Mouse (Mus musculus): ENCODE results near the gene Acap2. TPM values are rescaled to one million over a fixed set of nuclear protein-coding genes. Genes with fewer than 3 reads are reported as not detected.
A peak's percentile ranks its signal among the peaks of the same experiment; 100 is the strongest.

Gene Acap2
- polyA plus RNA-seq, 1 experiment: 6.3 TPM

- Histone ChIP-seq H3K4me3 (no peak overlapping the region), H3K27me3 (ENCODE audit: control insufficient read depth, insufficient read depth, insufficient read length) (no peaks in the 10 kb centered on the region), H3K4me2 (ENCODE audit: low read depth) (no peak overlapping the region), H3K79me2 (ENCODE audit: control insufficient read depth, insufficient read depth) (no peaks in the 10 kb centered on the region), H3K36me3 (ENCODE audit: control insufficient read depth, insufficient read depth) (no peaks in the 10 kb centered on the region), H3ac (ENCODE audit: control insufficient read depth, insufficient read length) (no peak overlapping the region)
- TF ChIP-seq USF1 (IDR thresholded peaks at IDR 0.05; ENCODE audit: low read depth) (no peak), MYOD1 (IDR thresholded peaks at IDR 0.05; ENCODE audit: control insufficient read depth in 1 of 3, insufficient read length in 2 of 3, low read depth in 2 of 3) (no peak), TCF12 (IDR thresholded peaks at IDR 0.05; ENCODE audit: insufficient read depth, poor library complexity, severe bottlenecking) (no peak), POLR2AphosphoS2 (IDR thresholded peaks at IDR 0.05; ENCODE audit: insufficient read length, low read depth) (no peak), MYOG (IDR thresholded peaks at IDR 0.05; ENCODE audit: control insufficient read depth in 1 of 3, insufficient read depth in 1 of 3, insufficient read length in 2 of 3, low read depth in 2 of 3) (no peak), E2F4 (IDR thresholded peaks at IDR 0.05; ENCODE audit: insufficient read depth) (no peak), POLR2A (IDR thresholded peaks at IDR 0.05; ENCODE audit: insufficient read length, low read depth) (no peak), REST (IDR thresholded peaks at IDR 0.05; ENCODE audit: insufficient read depth, insufficient read length) (no peak), SRF (IDR thresholded peaks at IDR 0.05; ENCODE audit: control insufficient read depth, insufficient read length, low read depth) (no peak)
Observed at GRCm38 (mm10) chr16:31244053-31244452, 43.0 kb upstream of the Acap2 start.

- no peak for TF ChIP-seq REST (IDR thresholded peaks at IDR 0.05; ENCODE audit: insufficient read depth, insufficient read length)
- no peak for TF ChIP-seq MYOD1 (IDR thresholded peaks at IDR 0.05; ENCODE audit: control insufficient read depth in 1 of 3, insufficient read length in 2 of 3, low read depth in 2 of 3)
- Histone ChIP-seq H3K36me3 (ENCODE audit: control insufficient read depth, insufficient read depth) (no peaks in the 10 kb centered on the region), H3K4me2 (ENCODE audit: low read depth) (no peak overlapping the region), H3K4me3 (no peak overlapping the region), H3K79me2 (ENCODE audit: control insufficient read depth, insufficient read depth) (no peaks in the 10 kb centered on the region), H3K27me3 (ENCODE audit: control insufficient read depth, insufficient read depth, insufficient read length) (no peaks in the 10 kb centered on the region), H3ac (ENCODE audit: control insufficient read depth, insufficient read length) (no peak overlapping the region)
Observed at GRCm38 (mm10) chr16:31241433-31241832, 40.4 kb upstream of the Acap2 start.

GRCm38 (mm10) chr16:31240569-31240968 lies 39.5 kb upstream of the Acap2 start:
- Histone ChIP-seq H3K4me3 (no peak overlapping the region), H3K4me2 (ENCODE audit: low read depth) (no peak overlapping the region), H3K36me3 (ENCODE audit: control insufficient read depth, insufficient read depth) (no peaks in the 10 kb centered on the region), H3ac (ENCODE audit: control insufficient read depth, insufficient read length) (no peak overlapping the region), H3K79me2 (ENCODE audit: control insufficient read depth, insufficient read depth) (no peaks in the 10 kb centered on the region), H3K27me3 (ENCODE audit: control insufficient read depth, insufficient read depth, insufficient read length) (no peaks in the 10 kb centered on the region)
- TF ChIP-seq SRF (IDR thresholded peaks at IDR 0.05; ENCODE audit: control insufficient read depth, insufficient read length, low read depth): no peak
- no peak for TF ChIP-seq POLR2A (IDR thresholded peaks at IDR 0.05; ENCODE audit: insufficient read length, low read depth)
- TF ChIP-seq MYOG (IDR thresholded peaks at IDR 0.05; ENCODE audit: control insufficient read depth in 1 of 3, insufficient read depth in 1 of 3, insufficient read length in 2 of 3, low read depth in 2 of 3): no peak
- TF ChIP-seq TCF3 (IDR thresholded peaks at IDR 0.05; ENCODE audit: insufficient read length, low read depth): no peak
- no peak for TF ChIP-seq CEBPB (IDR thresholded peaks at IDR 0.05; ENCODE audit: insufficient read depth, poor library complexity, severe bottlenecking)
- TF ChIP-seq MAX (IDR thresholded peaks at IDR 0.05; ENCODE audit: low read depth): no peak
- TF ChIP-seq E2F4 (IDR thresholded peaks at IDR 0.05; ENCODE audit: insufficient read depth): no peak
- no peak for TF ChIP-seq REST (IDR thresholded peaks at IDR 0.05; ENCODE audit: insufficient read depth, insufficient read length)

- TF ChIP-seq REST (IDR thresholded peaks at IDR 0.05; ENCODE audit: insufficient read depth, insufficient read length): no peak
- TF ChIP-seq E2F4 (IDR thresholded peaks at IDR 0.05; ENCODE audit: insufficient read depth): no peak
- TF ChIP-seq MYOD1 (IDR thresholded peaks at IDR 0.05; ENCODE audit: control insufficient read depth in 1 of 3, insufficient read length in 2 of 3, low read depth in 2 of 3): no peak
- no peak for TF ChIP-seq MYOG (IDR thresholded peaks at IDR 0.05; ENCODE audit: control insufficient read depth in 1 of 3, insufficient read depth in 1 of 3, insufficient read length in 2 of 3, low read depth in 2 of 3)
- no peak for TF ChIP-seq TCF3 (IDR thresholded peaks at IDR 0.05; ENCODE audit: insufficient read length, low read depth)
- TF ChIP-seq MAX (IDR thresholded peaks at IDR 0.05; ENCODE audit: low read depth): no peak
- no peak for TF ChIP-seq SRF (IDR thresholded peaks at IDR 0.05; ENCODE audit: control insufficient read depth, insufficient read length, low read depth)
- TF ChIP-seq USF1 (IDR thresholded peaks at IDR 0.05; ENCODE audit: low read depth): no peak
- TF ChIP-seq TCF12 (IDR thresholded peaks at IDR 0.05; ENCODE audit: insufficient read depth, poor library complexity, severe bottlenecking): no peak
- no peak for TF ChIP-seq POLR2A (IDR thresholded peaks at IDR 0.05; ENCODE audit: insufficient read length, low read depth)
- TF ChIP-seq POLR2AphosphoS2 (IDR thresholded peaks at IDR 0.05; ENCODE audit: insufficient read length, low read depth): no peak
- TF ChIP-seq CEBPB (IDR thresholded peaks at IDR 0.05; ENCODE audit: insufficient read depth, poor library complexity, severe bottlenecking): no peak
Observed at GRCm38 (mm10) chr16:31238281-31238680, 37.2 kb upstream of the Acap2 start.

GRCm38 (mm10) chr16:31235457-31236310 lies 34.6 kb upstream of the Acap2 start:
- TF ChIP-seq REST (IDR thresholded peaks at IDR 0.05; ENCODE audit: insufficient read depth, insufficient read length) (no peak), MYOD1 (IDR thresholded peaks at IDR 0.05; ENCODE audit: control insufficient read depth in 1 of 3, insufficient read length in 2 of 3, low read depth in 2 of 3) (peak in 1 of 3 experiments; percentile 2)
- H3K27me3 ChIP-seq (ENCODE audit: control insufficient read depth, insufficient read depth, insufficient read length): no peaks in the 10 kb centered on the region
- H3K36me3 ChIP-seq (ENCODE audit: control insufficient read depth, insufficient read depth): no peaks in the 10 kb centered on the region
- no peaks in the 10 kb centered on the region for H3K79me2 ChIP-seq (ENCODE audit: control insufficient read depth, insufficient read depth)
- no peak overlapping the region for H3ac ChIP-seq (ENCODE audit: control insufficient read depth, insufficient read length)
- H3K4me3 ChIP-seq: peak overlapping the region; percentile 0
- H3K4me2 ChIP-seq (ENCODE audit: low read depth): peak overlapping the region; percentile 99

More at GRCm38 (mm10) chr16:31238281-31238680, 37.2 kb upstream of the Acap2 start:
- Histone ChIP-seq H3ac (ENCODE audit: control insufficient read depth, insufficient read length) (no peak overlapping the region), H3K36me3 (ENCODE audit: control insufficient read depth, insufficient read depth) (no peaks in the 10 kb centered on the region), H3K27me3 (ENCODE audit: control insufficient read depth, insufficient read depth, insufficient read length) (no peaks in the 10 kb centered on the region), H3K4me2 (ENCODE audit: low read depth) (no peak overlapping the region), H3K4me3 (no peak overlapping the region), H3K79me2 (ENCODE audit: control insufficient read depth, insufficient read depth) (no peaks in the 10 kb centered on the region)
